Mouse (Mus musculus): ENCODE measurements at regions not wholly inside any gene's neighbourhood (a gene's known extent, or its start where the extent isn't known, plus 50 kb on each side); places are given as distances from the start of the nearest gene placed in this dataset.

GRCm38 (mm10) chr4:106054324-106054723 lies 261.7 kb upstream of the Usp24 start:
- 70% methylated on average over 7 of the region's 7 CpGs for WGBS
- Histone ChIP-seq H3K4me3 (ENCODE audit: low read depth, low read length) (no peak overlapping the region), H3K9me3 (replicated peaks; ENCODE audit: control insufficient read depth, low read length, poor library complexity, severe bottlenecking) (no peaks in the 10 kb centered on the region), H3K9ac (ENCODE audit: low read depth, low read length) (no peak overlapping the region), H3K27ac (ENCODE audit: low read length) (no peak overlapping the region), H3K27me3 (ENCODE audit: control insufficient read depth, insufficient read depth, low read depth, low read length) (no peaks in the 10 kb centered on the region), H3K4me2 (ENCODE audit: low read length) (no peak overlapping the region), H3K36me3 (ENCODE audit: control insufficient read depth, insufficient read depth, low read length) (no peaks in the 10 kb centered on the region), H3K4me1 (ENCODE audit: control insufficient read depth, insufficient read depth, low read length) (no peaks in the 10 kb centered on the region)
- ATAC-seq = no peak

- Histone ChIP-seq H3K4me2 (ENCODE audit: low read length) (no peak overlapping the region), H3K4me3 (ENCODE audit: low read depth, low read length) (no peak overlapping the region), H3K4me1 (ENCODE audit: control insufficient read depth, insufficient read depth, low read length) (no peaks in the 10 kb centered on the region), H3K27me3 (ENCODE audit: control insufficient read depth, insufficient read depth, low read depth, low read length) (no peaks in the 10 kb centered on the region), H3K9me3 (replicated peaks; ENCODE audit: control insufficient read depth, low read length, poor library complexity, severe bottlenecking) (no peaks in the 10 kb centered on the region), H3K9ac (ENCODE audit: low read depth, low read length) (no peak overlapping the region), H3K27ac (ENCODE audit: low read length) (no peak overlapping the region), H3K36me3 (ENCODE audit: control insufficient read depth, insufficient read depth, low read length) (no peaks in the 10 kb centered on the region)
- 69% methylated on average over 12 of the region's 12 CpGs for WGBS
- no peak for ATAC-seq
Measured at GRCm38 (mm10) chr4:106062651-106063050, 253.4 kb upstream of the Usp24 start.

- no peak for ATAC-seq
- no peak overlapping the region for H3K9ac ChIP-seq (ENCODE audit: low read depth, low read length)
Measured at GRCm38 (mm10) chr4:106063851-106064382, 252.1 kb upstream of the Usp24 start.

GRCm38 (mm10) chr4:106067023-106067422 lies 249.0 kb upstream of the Usp24 start:
- no peak for ATAC-seq
- H3K9ac ChIP-seq (ENCODE audit: low read depth, low read length) = no peak overlapping the region
- H3K9me3 ChIP-seq (replicated peaks; ENCODE audit: control insufficient read depth, low read length, poor library complexity, severe bottlenecking) = no peaks in the 10 kb centered on the region
- no peaks in the 10 kb centered on the region for H3K4me1 ChIP-seq (ENCODE audit: control insufficient read depth, insufficient read depth, low read length)
- no peak overlapping the region for H3K4me2 ChIP-seq (ENCODE audit: low read length)
- no peaks in the 10 kb centered on the region for H3K27me3 ChIP-seq (ENCODE audit: control insufficient read depth, insufficient read depth, low read depth, low read length)
- H3K36me3 ChIP-seq (ENCODE audit: control insufficient read depth, insufficient read depth, low read length) = no peaks in the 10 kb centered on the region
- no peak overlapping the region for H3K4me3 ChIP-seq (ENCODE audit: low read depth, low read length)
- WGBS = 76% methylated on average over 9 of the region's 9 CpGs
- no peak overlapping the region for H3K27ac ChIP-seq (ENCODE audit: low read length)

More at GRCm38 (mm10) chr4:106063851-106064382, 252.1 kb upstream of the Usp24 start:
- H3K27ac ChIP-seq (ENCODE audit: low read length) = no peak overlapping the region
- no peaks in the 10 kb centered on the region for H3K9me3 ChIP-seq (replicated peaks; ENCODE audit: control insufficient read depth, low read length, poor library complexity, severe bottlenecking)
- WGBS = 81% methylated on average over 6 of the region's 6 CpGs
- no peaks in the 10 kb centered on the region for H3K4me1 ChIP-seq (ENCODE audit: control insufficient read depth, insufficient read depth, low read length)
- H3K27me3 ChIP-seq (ENCODE audit: control insufficient read depth, insufficient read depth, low read depth, low read length) = no peaks in the 10 kb centered on the region
- no peak overlapping the region for H3K4me2 ChIP-seq (ENCODE audit: low read length)
- no peak overlapping the region for H3K4me3 ChIP-seq (ENCODE audit: low read depth, low read length)
- H3K36me3 ChIP-seq (ENCODE audit: control insufficient read depth, insufficient read depth, low read length) = no peaks in the 10 kb centered on the region

GRCm38 (mm10) chr4:106083546-106083945 lies 232.5 kb upstream of the Usp24 start:
- no peaks in the 10 kb centered on the region for H3K4me1 ChIP-seq (ENCODE audit: control insufficient read depth, insufficient read depth, low read length)
- H3K4me3 ChIP-seq (ENCODE audit: low read depth, low read length) = no peak overlapping the region
- ATAC-seq = no peak
- H3K36me3 ChIP-seq (ENCODE audit: control insufficient read depth, insufficient read depth, low read length) = no peaks in the 10 kb centered on the region
- no peak overlapping the region for H3K27ac ChIP-seq (ENCODE audit: low read length)
- H3K4me2 ChIP-seq (ENCODE audit: low read length) = no peak overlapping the region
- no peaks in the 10 kb centered on the region for H3K9me3 ChIP-seq (replicated peaks; ENCODE audit: control insufficient read depth, low read length, poor library complexity, severe bottlenecking)
- H3K27me3 ChIP-seq (ENCODE audit: control insufficient read depth, insufficient read depth, low read depth, low read length) = no peaks in the 10 kb centered on the region
- H3K9ac ChIP-seq (ENCODE audit: low read depth, low read length) = no peak overlapping the region

- Histone ChIP-seq H3K27me3 (ENCODE audit: control insufficient read depth, insufficient read depth, low read depth, low read length) (no peaks in the 10 kb centered on the region), H3K9me3 (replicated peaks; ENCODE audit: control insufficient read depth, low read length, poor library complexity, severe bottlenecking) (no peaks in the 10 kb centered on the region), H3K4me1 (ENCODE audit: control insufficient read depth, insufficient read depth, low read length) (no peaks in the 10 kb centered on the region), H3K4me2 (ENCODE audit: low read length) (no peak overlapping the region), H3K9ac (ENCODE audit: low read depth, low read length) (no peak overlapping the region), H3K27ac (ENCODE audit: low read length) (no peak overlapping the region), H3K36me3 (ENCODE audit: control insufficient read depth, insufficient read depth, low read length) (no peaks in the 10 kb centered on the region), H3K4me3 (ENCODE audit: low read depth, low read length) (no peak overlapping the region)
- WGBS = 74% methylated on average over 9 of the region's 9 CpGs
- ATAC-seq = no peak
Measured at GRCm38 (mm10) chr4:106091927-106092675, 223.9 kb upstream of the Usp24 start.

GRCm38 (mm10) chr4:106092676-106093070 lies 223.3 kb upstream of the Usp24 start:
- 80% methylated on average over 6 of the region's 6 CpGs for WGBS
- no peak overlapping the region for H3K9ac ChIP-seq (ENCODE audit: low read depth, low read length)
- H3K4me1 ChIP-seq (ENCODE audit: control insufficient read depth, insufficient read depth, low read length) = no peaks in the 10 kb centered on the region
- H3K27ac ChIP-seq (ENCODE audit: low read length) = no peak overlapping the region
- no peaks in the 10 kb centered on the region for H3K27me3 ChIP-seq (ENCODE audit: control insufficient read depth, insufficient read depth, low read depth, low read length)
- H3K4me3 ChIP-seq (ENCODE audit: low read depth, low read length) = no peak overlapping the region
- no peaks in the 10 kb centered on the region for H3K9me3 ChIP-seq (replicated peaks; ENCODE audit: control insufficient read depth, low read length, poor library complexity, severe bottlenecking)
- H3K4me2 ChIP-seq (ENCODE audit: low read length) = no peak overlapping the region
- no peak for ATAC-seq
- H3K36me3 ChIP-seq (ENCODE audit: control insufficient read depth, insufficient read depth, low read length) = no peaks in the 10 kb centered on the region

- Histone ChIP-seq H3K4me1 (ENCODE audit: control insufficient read depth, insufficient read depth, low read length) (no peaks in the 10 kb centered on the region), H3K36me3 (ENCODE audit: control insufficient read depth, insufficient read depth, low read length) (no peaks in the 10 kb centered on the region), H3K27me3 (ENCODE audit: control insufficient read depth, insufficient read depth, low read depth, low read length) (no peaks in the 10 kb centered on the region), H3K9me3 (replicated peaks; ENCODE audit: control insufficient read depth, low read length, poor library complexity, severe bottlenecking) (no peaks in the 10 kb centered on the region), H3K4me3 (ENCODE audit: low read depth, low read length) (no peak overlapping the region), H3K4me2 (ENCODE audit: low read length) (no peak overlapping the region), H3K27ac (ENCODE audit: low read length) (no peak overlapping the region), H3K9ac (ENCODE audit: low read depth, low read length) (no peak overlapping the region)
- no peak for ATAC-seq
- 86% methylated on average over 2 of the region's 2 CpGs for WGBS
Measured at GRCm38 (mm10) chr4:106093252-106093651, 222.8 kb upstream of the Usp24 start.

- Histone ChIP-seq H3K4me2 (ENCODE audit: low read length) (no peak overlapping the region), H3K27ac (ENCODE audit: low read length) (no peak overlapping the region), H3K36me3 (ENCODE audit: control insufficient read depth, insufficient read depth, low read length) (no peaks in the 10 kb centered on the region), H3K9ac (ENCODE audit: low read depth, low read length) (no peak overlapping the region), H3K27me3 (ENCODE audit: control insufficient read depth, insufficient read depth, low read depth, low read length) (no peaks in the 10 kb centered on the region), H3K9me3 (replicated peaks; ENCODE audit: control insufficient read depth, low read length, poor library complexity, severe bottlenecking) (no peaks in the 10 kb centered on the region), H3K4me1 (ENCODE audit: control insufficient read depth, insufficient read depth, low read length) (no peaks in the 10 kb centered on the region), H3K4me3 (ENCODE audit: low read depth, low read length) (no peak overlapping the region)
- 84% methylated on average over 11 of the region's 11 CpGs for WGBS
- no peak for ATAC-seq
Measured at GRCm38 (mm10) chr4:106094882-106095556, 221.0 kb upstream of the Usp24 start.
